ENCODE assay signal across 26 mouse cellular contexts in the genomic region with DNA sequence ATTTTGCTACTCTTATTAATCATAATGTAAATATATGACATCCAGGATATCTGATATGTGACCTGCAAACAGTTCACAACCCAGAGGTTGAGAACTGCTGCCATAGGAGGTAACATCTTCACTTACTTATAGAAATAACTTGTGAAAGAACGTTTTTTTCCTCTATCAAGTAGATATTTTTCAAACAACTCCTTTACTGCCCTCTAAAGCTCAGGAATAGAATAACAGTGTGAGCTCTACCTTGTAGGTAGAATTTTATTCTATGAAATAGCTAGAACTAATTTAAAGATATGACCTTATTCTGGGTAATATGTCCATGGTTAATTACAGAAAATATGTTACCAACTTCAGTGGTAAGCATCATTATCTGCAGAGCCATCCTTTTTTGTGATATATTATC.
DNase-seq lines count a peak whose midpoint lies in the region; ATAC-seq and TF ChIP-seq lines count a peak whose summit lies in the region.
"Had no signal": no experiment of that assay in that cellular context is flagged by ENCODE, and none has a peak within 500 bp of the region (broad histone marks: within the 10 kb centered on the region; RNA-seq: fewer than 3 reads in every experiment).

No protein-coding gene starts in this region.

- 0 out of 2 replicates have a peak, but pooled peaks have one; percentile 5 for TF ChIP-seq CTCF in lung, embryonic 14.5 days (IDR thresholded peaks at IDR 0.05; ENCODE audit: low read depth)
- no peak for TF ChIP-seq CTCF in MEL (IDR thresholded peaks at IDR 0.05 in 2 of 3, conservative IDR thresholded peaks at IDR 0.05 in 1 of 3; ENCODE audit: control insufficient read depth in 1 of 3, insufficient read depth in 1 of 3, low read depth in 2 of 3, low read length in 3 of 3, poor library complexity in 1 of 3, severe bottlenecking in 1 of 3)
- TF ChIP-seq CTCF in cerebellum, adult 2 months (IDR thresholded peaks at IDR 0.05; ENCODE audit: borderline replicate concordance, insufficient read depth, low read depth, low read length) = no peak

- H3K36me3 ChIP-seq in embryonic facial prominence, embryonic 11.5 days (replicated peaks; ENCODE audit: control insufficient read depth, insufficient read depth, low read depth, low read length) = no peaks in the 10 kb centered on the region
- H3K36me3 ChIP-seq in embryonic facial prominence, embryonic 10.5 days (replicated peaks) = no peaks in the 10 kb centered on the region
- no peaks in the 10 kb centered on the region for H3K36me3 ChIP-seq in hindbrain, embryonic 14.5 days (replicated peaks; ENCODE audit: control insufficient read depth, insufficient read depth)
- no peaks in the 10 kb centered on the region for H3K36me3 ChIP-seq in hindbrain, embryonic 10.5 days
- no peaks in the 10 kb centered on the region for H3K36me3 ChIP-seq in lung, embryonic 14.5 days (ENCODE audit: insufficient read depth)
- no peaks in the 10 kb centered on the region for H3K36me3 ChIP-seq in MEL (ENCODE audit: control insufficient read depth in 1 of 2, insufficient read depth in 2 of 2, low read length in 2 of 2)
- H3K36me3 ChIP-seq: heart, embryonic 13.5 days; hindbrain, embryonic 13.5 days; limb, embryonic 10.5 days; liver, embryonic 15.5 days; neural tube, embryonic 12.5 days had no signal

- H3K4me3 ChIP-seq in embryonic facial prominence, embryonic 11.5 days (ENCODE audit: low read depth, low read length) = no peak overlapping the region
- H3K4me3 ChIP-seq in embryonic facial prominence, embryonic 10.5 days = no peak overlapping the region
- no peak overlapping the region for H3K4me3 ChIP-seq in hindbrain, embryonic 14.5 days (replicated peaks; ENCODE audit: low read length)
- no peak overlapping the region for H3K4me3 ChIP-seq in hindbrain, embryonic 10.5 days
- no peak overlapping the region for H3K4me3 ChIP-seq in lung, embryonic 14.5 days (ENCODE audit: low read depth, low read length)
- H3K4me3 ChIP-seq in MEL (ENCODE audit: control insufficient read depth in 1 of 2, insufficient read depth in 1 of 2, low read depth in 2 of 2, low read length in 2 of 2) = no peak overlapping the region
- H3K4me3 ChIP-seq in cerebellum, adult 2 months (replicated peaks; ENCODE audit: insufficient read depth, low read depth, low read length) = no peak overlapping the region
- H3K4me3 ChIP-seq: heart, embryonic 13.5 days; hindbrain, embryonic 13.5 days; limb, embryonic 10.5 days; liver, embryonic 15.5 days; neural tube, embryonic 12.5 days had no signal

- H3K27ac ChIP-seq in embryonic facial prominence, embryonic 11.5 days (replicated peaks; ENCODE audit: low read depth, low read length) = no peak overlapping the region
- no peak overlapping the region for H3K27ac ChIP-seq in embryonic facial prominence, embryonic 10.5 days (replicated peaks)
- no peak overlapping the region for H3K27ac ChIP-seq in hindbrain, embryonic 14.5 days
- no peak overlapping the region for H3K27ac ChIP-seq in hindbrain, embryonic 10.5 days
- H3K27ac ChIP-seq in lung, embryonic 14.5 days (ENCODE audit: low read depth) = no peak overlapping the region
- H3K27ac ChIP-seq in MEL (ENCODE audit: control insufficient read depth, low read depth, low read length) = no peak overlapping the region
- no peak overlapping the region for H3K27ac ChIP-seq in cerebellum, adult 2 months (ENCODE audit: insufficient read depth, low read length)
- H3K27ac ChIP-seq: heart, embryonic 13.5 days; hindbrain, embryonic 13.5 days; limb, embryonic 10.5 days; liver, embryonic 15.5 days; neural tube, embryonic 12.5 days had no signal

- ATAC-seq in embryonic facial prominence, embryonic 11.5 days (replicated peaks; ENCODE audit: insufficient number of reproducible peaks, low FRiP score, low TSS enrichment, low read depth) = no peak
- no peak for ATAC-seq in hindbrain, embryonic 14.5 days (ENCODE audit: low FRiP score)
- ATAC-seq in lung, embryonic 14.5 days (ENCODE audit: insufficient read depth) = no peak
- ATAC-seq: CD4-positive, CD25-positive, alpha-beta regulatory T cell, adult 4 months; intestine, embryonic 16.5 days had no signal

- H3K27me3 ChIP-seq in embryonic facial prominence, embryonic 11.5 days (ENCODE audit: control insufficient read depth, insufficient read depth, low read length) = no peaks in the 10 kb centered on the region
- no peaks in the 10 kb centered on the region for H3K27me3 ChIP-seq in embryonic facial prominence, embryonic 10.5 days (replicated peaks; ENCODE audit: low read depth, poor library complexity, severe bottlenecking)
- no peaks in the 10 kb centered on the region for H3K27me3 ChIP-seq in hindbrain, embryonic 14.5 days (ENCODE audit: control insufficient read depth, insufficient read depth, low read length)
- H3K27me3 ChIP-seq in hindbrain, embryonic 10.5 days (ENCODE audit: insufficient read depth, poor library complexity, severe bottlenecking) = no peaks in the 10 kb centered on the region
- H3K27me3 ChIP-seq in lung, embryonic 14.5 days (ENCODE audit: insufficient read depth, low read length) = no peaks in the 10 kb centered on the region
- H3K27me3 ChIP-seq in MEL (ENCODE audit: control insufficient read depth in 1 of 2, insufficient read depth in 2 of 2, low read length in 2 of 2) = no peaks in the 10 kb centered on the region
- no peaks in the 10 kb centered on the region for H3K27me3 ChIP-seq in cerebellum, adult 2 months (ENCODE audit: control insufficient read depth, insufficient read depth, low read length)
- H3K27me3 ChIP-seq: heart, embryonic 13.5 days; hindbrain, embryonic 13.5 days; liver, embryonic 15.5 days; neural tube, embryonic 12.5 days had no signal

- peak; percentile 9 for DNase-seq in embryonic facial prominence, embryonic 11.5 days (ENCODE audit: low spot score)
- no peak for DNase-seq in embryonic facial prominence, embryonic 10.5 days (ENCODE audit: low spot score)
- peak; percentile 69 for DNase-seq in hindbrain, embryonic 14.5 days (ENCODE audit: low spot score)
- DNase-seq in hindbrain, embryonic 10.5 days (ENCODE audit: low spot score) = no peak
- peak; percentile 40 for DNase-seq in lung, embryonic 14.5 days
- DNase-seq in lung, postnatal 10 days = no peak
- DNase-seq in MEL (ENCODE audit: low read depth, low spot score) = peak; percentile 1
- no peak for DNase-seq in cerebellum, adult 2 months
- DNase-seq: adrenal gland, postnatal 36 days; cerebellum, adult 18-20 months; cerebellum, postnatal 25 days; gastrocnemius, postnatal 25 days; heart, adult 18-20 months; heart, postnatal 14 days; kidney, postnatal 36 days; layer of hippocampus, adult 9-11 months; liver; thymus, postnatal 25 days had no signal

- H3K79me2 ChIP-seq in MEL (ENCODE audit: control insufficient read depth, insufficient read depth, low read length, poor library complexity) = no peaks in the 10 kb centered on the region

- H3K9ac ChIP-seq in embryonic facial prominence, embryonic 11.5 days (replicated peaks; ENCODE audit: low read length) = no peak overlapping the region
- H3K9ac ChIP-seq in hindbrain, embryonic 14.5 days = no peak overlapping the region
- no peak overlapping the region for H3K9ac ChIP-seq in lung, embryonic 14.5 days
- H3K9ac ChIP-seq in MEL (ENCODE audit: control insufficient read depth, low read depth, low read length, poor library complexity, severe bottlenecking) = no peak overlapping the region
- H3K9ac ChIP-seq: heart, embryonic 13.5 days; hindbrain, embryonic 13.5 days; liver, embryonic 15.5 days; neural tube, embryonic 12.5 days had no signal

- no peaks in the 10 kb centered on the region for H3K9me3 ChIP-seq in embryonic facial prominence, embryonic 11.5 days (replicated peaks; ENCODE audit: control insufficient read depth, low read length)
- H3K9me3 ChIP-seq in embryonic facial prominence, embryonic 10.5 days = no peaks in the 10 kb centered on the region
- H3K9me3 ChIP-seq in hindbrain, embryonic 14.5 days (ENCODE audit: control insufficient read depth, low read length) = no peaks in the 10 kb centered on the region
- H3K9me3 ChIP-seq in hindbrain, embryonic 10.5 days = no peaks in the 10 kb centered on the region
- H3K9me3 ChIP-seq in lung, embryonic 14.5 days (ENCODE audit: low read depth, low read length) = no peaks in the 10 kb centered on the region
- H3K9me3 ChIP-seq in MEL (replicated peaks; ENCODE audit: insufficient read depth, low read length) = no peaks in the 10 kb centered on the region
- H3K9me3 ChIP-seq: heart, embryonic 13.5 days; hindbrain, embryonic 13.5 days; limb, embryonic 10.5 days; liver, embryonic 15.5 days; neural tube, embryonic 12.5 days had no signal

- TF ChIP-seq POLR2A in MEL (IDR thresholded peaks at IDR 0.05; ENCODE audit: control insufficient read depth in 1 of 2, insufficient read depth in 1 of 2, low read depth in 1 of 2, low read length in 2 of 2, poor library complexity in 1 of 2) = no peak
- no peak for TF ChIP-seq POLR2A in cerebellum, adult 2 months (IDR thresholded peaks at IDR 0.05; ENCODE audit: borderline replicate concordance, insufficient read depth, low read length)

- H3K4me1 ChIP-seq in embryonic facial prominence, embryonic 11.5 days (ENCODE audit: control insufficient read depth, insufficient read depth, low read length) = no peaks in the 10 kb centered on the region
- H3K4me1 ChIP-seq in embryonic facial prominence, embryonic 10.5 days = no peaks in the 10 kb centered on the region
- H3K4me1 ChIP-seq in hindbrain, embryonic 14.5 days (replicated peaks; ENCODE audit: control insufficient read depth, insufficient read depth, low read length) = no peaks in the 10 kb centered on the region
- H3K4me1 ChIP-seq in hindbrain, embryonic 10.5 days (replicated peaks) = no peaks in the 10 kb centered on the region
- no peaks in the 10 kb centered on the region for H3K4me1 ChIP-seq in lung, embryonic 14.5 days (ENCODE audit: insufficient read depth)
- H3K4me1 ChIP-seq in MEL (ENCODE audit: control insufficient read depth in 1 of 2, insufficient read depth in 2 of 2, low read length in 2 of 2) = no peaks in the 10 kb centered on the region
- H3K4me1 ChIP-seq in cerebellum, adult 2 months (ENCODE audit: control insufficient read depth, insufficient read depth, low read length) = no peaks in the 10 kb centered on the region
- H3K4me1 ChIP-seq: heart, embryonic 13.5 days; hindbrain, embryonic 13.5 days; limb, embryonic 10.5 days; liver, embryonic 15.5 days; neural tube, embryonic 12.5 days had no signal

- no peak overlapping the region for H3K4me2 ChIP-seq in embryonic facial prominence, embryonic 11.5 days (ENCODE audit: low read depth, low read length)
- H3K4me2 ChIP-seq in hindbrain, embryonic 14.5 days (replicated peaks) = no peak overlapping the region
- no peak overlapping the region for H3K4me2 ChIP-seq in lung, embryonic 14.5 days
- H3K4me2 ChIP-seq: heart, embryonic 13.5 days; hindbrain, embryonic 13.5 days; liver, embryonic 15.5 days; midbrain, embryonic 11.5 days; neural tube, embryonic 12.5 days had no signal

- TF ChIP-seq EP300 in MEL (IDR thresholded peaks at IDR 0.05; ENCODE audit: low read depth in 1 of 2, low read length in 2 of 2) = no peak

- peak; percentile 9; the same call in 1 of the 2 replicates for TF ChIP-seq RAD21 in MEL (IDR thresholded peaks at IDR 0.05; ENCODE audit: low read depth, low read length)

- 41% methylated on average over 1 of the region's 1 CpGs for WGBS in embryonic facial prominence, embryonic 11.5 days
- 31% methylated on average over 1 of the region's 1 CpGs for WGBS in embryonic facial prominence, embryonic 10.5 days
- WGBS in hindbrain, embryonic 14.5 days = 36% methylated on average over 1 of the region's 1 CpGs
- 25% methylated on average over 1 of the region's 1 CpGs for WGBS in hindbrain, embryonic 10.5 days
- WGBS in lung, embryonic 14.5 days = 11% methylated on average over 1 of the region's 1 CpGs
- 27% methylated on average over 1 of the region's 1 CpGs for WGBS in cerebellum, adult 2 months

Comparison
In these comparisons a context has a peak if more than half of its experiments do, and no peak if none do; other contexts are left out.
1. DNase-seq: peak in embryonic facial prominence, embryonic 11.5 days (single experiment), hindbrain, embryonic 14.5 days (single experiment), lung, embryonic 14.5 days (single experiment) and MEL (single experiment); none in embryonic facial prominence, embryonic 10.5 days (single experiment), hindbrain, embryonic 10.5 days (single experiment), lung, postnatal 10 days (single experiment) and cerebellum, adult 2 months (0 of 2).